Mouse (Mus musculus) layer of hippocampus, adult 11-12 months (tissue): Measurements from ENCODE around the gene Cfap70.

Source experiments
- DNase-seq: peaks from one replicate; pipeline ENCODE4 v3.0.0; 2022; ENCODE audit warnings: low spot score

Cfap70 gene

DNA sequence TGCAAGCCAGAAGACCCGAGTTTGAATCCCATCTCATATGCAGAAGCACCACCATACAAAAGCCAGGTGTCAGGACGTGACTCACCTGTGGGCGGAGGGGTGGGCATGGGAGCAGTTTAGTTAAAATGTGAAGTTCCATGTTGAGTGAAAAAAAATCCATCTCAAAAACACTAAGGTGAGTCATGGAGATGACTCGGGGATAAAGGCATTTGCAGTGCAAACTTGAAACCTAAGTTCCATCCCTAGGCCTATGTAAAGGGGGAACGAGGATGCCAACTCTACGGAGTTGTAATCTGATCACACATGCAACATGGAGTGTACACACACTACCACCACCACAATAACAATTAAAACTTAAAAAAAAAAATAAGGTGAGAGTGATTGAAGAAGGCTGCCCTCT lies 29.0 kb downstream of the Cfap70 start:
- DNase-seq: no peak

DNA sequence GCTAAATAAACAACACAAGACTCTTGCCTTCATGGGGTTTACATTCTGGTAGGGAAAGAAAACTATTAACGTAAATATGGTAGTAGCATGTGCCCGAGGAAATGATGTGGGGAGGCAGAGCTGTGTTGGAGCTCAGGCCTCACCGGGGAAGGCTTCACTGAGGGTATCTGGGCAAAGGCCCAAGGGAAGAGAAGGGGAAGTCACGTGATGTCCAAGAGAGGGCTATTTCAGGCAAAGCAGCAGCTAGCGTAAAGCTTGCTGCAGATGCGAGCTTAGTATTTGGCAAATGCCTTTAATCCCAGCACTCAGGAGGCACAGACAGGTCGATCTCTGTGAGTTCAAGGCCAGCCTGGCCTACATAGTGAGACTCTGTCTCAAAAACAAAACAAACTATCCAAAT lies 29.8 kb downstream of the Cfap70 start:
- no peak for DNase-seq

GRCm38 (mm10) chr14:20400071-20400470 lies 52.0 kb downstream of the Cfap70 start:
- peak; percentile 56 for DNase-seq

- DNase-seq: no peak
Measured at GRCm38 (mm10) chr14:20398864-20399263, 53.2 kb downstream of the Cfap70 start.

- DNase-seq: no peak
Measured at GRCm38 (mm10) chr14:20397220-20397619, 54.8 kb downstream of the Cfap70 start.

DNA sequence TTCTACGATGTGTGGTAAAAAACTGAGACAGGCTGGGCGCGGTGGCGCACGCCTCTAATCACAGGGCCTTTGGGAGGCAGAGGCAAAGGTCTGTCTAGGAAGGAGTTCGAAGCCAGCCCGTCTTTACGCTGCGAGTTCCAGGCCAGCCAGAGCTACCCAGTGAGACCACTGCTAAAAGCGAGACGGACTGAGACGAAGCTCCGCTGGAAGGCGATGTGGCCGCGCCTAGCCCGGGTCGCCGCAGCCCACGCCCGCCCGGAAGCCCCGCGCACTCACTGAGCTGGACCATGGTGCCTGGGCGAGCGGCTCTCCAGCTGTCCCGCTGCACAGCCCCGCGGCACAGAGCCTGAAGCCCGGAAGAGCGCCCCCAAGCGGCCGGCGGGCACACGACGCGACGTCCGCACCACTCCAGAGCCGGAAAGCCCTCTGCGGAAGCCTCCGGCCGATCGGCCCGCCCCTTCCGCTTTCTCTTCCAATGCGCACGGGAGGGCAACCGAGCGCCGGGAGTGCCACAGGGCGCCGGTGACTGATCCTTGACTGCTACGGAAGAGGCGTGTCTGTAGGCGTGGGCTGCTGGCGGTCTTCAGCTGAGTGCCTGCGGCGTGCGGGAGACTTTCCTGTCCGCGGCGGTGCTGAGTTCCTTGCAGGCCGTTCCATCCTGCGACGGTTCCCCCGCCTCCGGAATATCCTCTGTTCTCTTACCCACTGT lies 58.7 kb downstream of the Cfap70 start, which contains the start of gene Mrps16:
Gene Mrps16 (minus strand): TSS at position 430 of the 709 bp plus-strand sequence.
- DNase-seq: peak; percentile 97

DNA sequence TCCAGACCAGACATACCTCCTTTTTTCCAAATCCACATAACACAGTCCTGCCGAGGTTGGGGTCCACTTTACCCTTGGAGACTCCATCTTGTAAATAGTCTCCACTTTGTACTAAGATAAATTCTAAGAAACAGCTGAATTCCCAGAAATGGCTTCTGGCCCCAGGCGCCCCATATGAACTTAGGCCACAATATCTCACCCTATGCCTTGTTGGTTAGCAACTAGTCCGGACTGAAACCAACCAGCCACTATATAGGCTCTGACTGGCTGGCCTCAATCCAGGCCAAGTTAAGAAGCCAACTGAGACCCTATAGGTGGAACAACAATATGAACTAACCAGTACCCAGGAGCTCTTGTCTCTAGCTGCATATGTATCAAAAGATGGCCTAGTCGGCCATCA lies 59.7 kb downstream of the Cfap70 start:
- no peak for DNase-seq

GRCm38 (mm10) chr14:20389446-20390079 lies 62.5 kb downstream of the Cfap70 start:
- no peak for DNase-seq

GRCm38 (mm10) chr14:20388441-20389129 lies 63.4 kb downstream of the Cfap70 start, which contains the start of gene Dnajc9:
TSS of gene Dnajc9 (minus strand) at chr14:20388910.
- peak; percentile 93 for DNase-seq

DNA sequence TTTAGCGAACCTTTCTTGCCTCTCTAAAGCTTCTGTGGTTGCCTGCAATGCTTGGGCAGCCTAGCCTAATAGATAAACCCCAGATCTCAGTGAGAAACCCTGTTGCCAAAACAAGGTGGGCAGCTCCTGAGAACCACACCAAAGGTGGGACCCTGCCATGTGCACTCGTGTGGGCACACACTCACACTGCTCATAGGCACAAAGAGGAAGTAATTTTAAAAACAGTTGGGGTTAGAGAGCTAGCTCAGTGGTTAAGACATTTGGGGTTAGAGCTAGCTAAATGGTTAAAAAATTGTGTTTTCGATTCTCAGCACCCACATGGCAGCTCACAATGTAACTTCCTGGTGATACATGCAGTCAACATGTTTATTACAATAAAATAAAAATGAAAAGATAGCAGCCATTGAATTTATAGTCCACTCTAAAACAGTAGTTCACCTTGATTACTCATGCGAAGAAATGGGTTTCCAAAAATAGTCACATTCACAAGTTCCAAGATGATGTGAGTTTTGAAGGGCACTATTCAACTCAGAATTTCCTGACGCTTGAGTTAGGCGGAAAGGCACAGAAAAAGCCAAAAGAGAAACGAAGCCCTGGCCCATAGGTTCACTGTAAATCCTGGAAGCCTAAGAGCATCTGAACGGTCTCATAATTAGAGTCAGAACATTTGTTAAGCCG lies 72.1 kb downstream of the Cfap70 start:
- no peak for DNase-seq

DNA sequence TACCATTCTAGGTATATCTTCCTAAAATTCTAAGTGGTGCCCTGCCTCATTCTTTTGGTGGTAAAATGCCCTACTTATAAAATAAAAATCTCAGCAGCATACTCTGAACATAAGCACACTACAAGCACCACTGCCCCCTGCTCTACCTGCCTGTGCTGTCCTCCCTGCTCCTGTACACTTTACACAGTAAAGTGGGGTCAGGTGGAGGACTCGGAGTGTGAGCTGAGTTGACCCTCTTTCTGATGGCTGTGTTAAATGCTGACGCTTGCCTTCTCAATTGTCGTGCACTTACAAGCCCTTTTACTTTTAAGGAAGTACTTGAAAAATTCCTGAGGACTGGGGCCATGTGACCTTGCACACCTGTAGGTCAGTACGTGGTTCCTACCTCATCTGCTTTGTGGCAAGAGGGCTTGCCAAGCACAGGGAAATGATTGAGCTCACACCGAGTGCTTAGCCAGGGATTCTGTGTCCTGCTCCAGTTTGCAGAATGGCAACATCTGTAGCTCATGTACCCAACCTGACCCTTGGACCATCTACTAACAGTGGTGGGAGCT lies 72.9 kb downstream of the Cfap70 start:
- no peak for DNase-seq

DNA sequence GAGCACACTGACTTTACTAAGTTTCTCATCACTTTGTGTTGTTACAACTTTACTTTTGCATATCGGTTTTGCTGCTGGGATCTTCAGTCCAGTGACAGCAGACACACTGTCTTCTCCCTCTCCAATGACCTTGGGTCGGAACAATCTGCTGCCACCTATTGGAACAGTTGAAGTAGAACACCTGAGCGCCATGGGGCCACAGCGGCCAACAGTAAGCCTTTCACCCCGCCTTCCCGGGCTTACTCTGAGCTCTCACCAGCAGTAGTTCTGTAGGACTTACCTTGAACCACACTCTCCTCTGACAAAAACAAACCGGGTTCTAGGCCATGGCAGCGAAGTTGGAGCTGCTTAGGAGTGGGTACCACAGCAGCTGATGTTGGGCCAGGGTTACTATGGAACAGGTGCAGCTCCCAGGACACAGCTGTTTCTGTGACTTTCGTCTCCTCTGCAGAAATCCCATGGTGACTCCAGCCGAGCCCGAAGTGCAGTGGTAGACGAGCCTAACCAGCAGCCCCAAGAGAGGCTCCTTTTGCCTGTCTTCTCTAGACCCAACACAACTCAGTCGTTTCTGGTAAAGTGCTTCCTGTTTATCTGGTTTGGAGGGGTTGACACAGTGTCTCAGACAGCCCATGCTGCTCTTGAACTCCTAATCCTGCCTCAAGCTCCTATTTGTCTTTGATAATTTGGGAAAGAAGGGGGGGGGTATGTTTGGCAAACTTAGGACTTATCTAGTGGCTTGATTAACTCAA lies 73.5 kb downstream of the Cfap70 start:
- DNase-seq: no peak

DNA sequence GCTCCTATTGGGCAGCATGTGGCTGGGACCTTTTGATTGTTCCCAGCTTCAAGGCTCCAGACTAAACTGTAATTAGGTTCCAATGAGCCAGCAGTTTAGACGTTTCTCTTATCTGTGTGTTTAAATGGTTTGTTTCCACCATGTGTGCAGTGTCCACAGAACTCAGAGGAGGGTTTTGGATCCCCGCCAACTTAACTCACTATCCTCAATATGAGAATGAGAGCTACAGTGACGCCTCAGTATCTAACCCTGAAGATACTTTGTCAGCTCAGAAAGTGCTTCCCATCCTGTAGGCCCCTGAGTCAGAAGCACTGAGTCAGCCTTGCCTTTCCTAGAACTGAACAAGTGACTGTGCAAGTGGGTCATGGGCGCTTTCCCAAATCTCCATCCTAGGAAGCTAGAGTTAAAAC lies 74.9 kb downstream of the Cfap70 start:
- no peak for DNase-seq

DNA sequence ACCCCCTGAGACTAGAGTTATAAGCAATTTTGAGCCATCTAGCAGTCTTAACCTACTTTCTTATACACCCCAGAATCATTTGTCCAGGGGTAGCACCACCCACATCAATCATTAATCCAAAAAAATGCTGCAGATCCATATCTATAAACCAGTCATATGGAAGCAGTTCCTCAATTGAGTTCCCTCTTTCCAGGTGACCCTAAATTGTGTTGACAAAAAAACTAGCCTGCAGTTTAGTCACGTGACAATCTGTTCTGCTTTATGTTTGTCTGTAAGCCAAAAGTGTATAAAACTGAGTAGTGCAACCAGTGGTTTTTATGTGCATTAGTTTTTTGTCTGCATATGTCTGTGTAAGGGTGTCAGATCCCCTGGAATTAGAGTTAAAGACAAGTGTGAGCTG lies 80.2 kb downstream of the Cfap70 start:
- no peak for DNase-seq

- no peak for DNase-seq
Measured at GRCm38 (mm10) chr14:20370798-20371197, 81.2 kb downstream of the Cfap70 start.

DNA sequence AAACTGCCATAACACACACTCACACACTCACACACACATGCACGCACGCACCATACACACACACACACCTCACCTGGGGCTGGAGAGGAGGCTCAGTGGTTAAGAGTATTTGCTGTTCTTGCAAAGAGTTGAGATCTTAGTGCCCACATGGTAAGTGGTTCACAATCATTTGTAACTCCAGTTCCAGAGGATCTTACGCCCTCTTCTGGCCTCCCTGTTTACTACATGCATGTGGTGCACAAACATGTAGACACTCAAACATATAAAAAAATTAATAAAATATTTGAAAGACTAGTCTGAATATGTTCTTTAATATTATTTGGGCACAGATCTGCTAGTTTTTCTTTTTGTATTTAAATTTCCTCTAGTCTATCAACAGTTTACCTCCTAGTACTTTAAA lies 83.8 kb downstream of the Cfap70 start:
- DNase-seq: no peak

GRCm38 (mm10) chr14:20363230-20363629 lies 88.8 kb downstream of the Cfap70 start:
- DNase-seq: no peak

DNA sequence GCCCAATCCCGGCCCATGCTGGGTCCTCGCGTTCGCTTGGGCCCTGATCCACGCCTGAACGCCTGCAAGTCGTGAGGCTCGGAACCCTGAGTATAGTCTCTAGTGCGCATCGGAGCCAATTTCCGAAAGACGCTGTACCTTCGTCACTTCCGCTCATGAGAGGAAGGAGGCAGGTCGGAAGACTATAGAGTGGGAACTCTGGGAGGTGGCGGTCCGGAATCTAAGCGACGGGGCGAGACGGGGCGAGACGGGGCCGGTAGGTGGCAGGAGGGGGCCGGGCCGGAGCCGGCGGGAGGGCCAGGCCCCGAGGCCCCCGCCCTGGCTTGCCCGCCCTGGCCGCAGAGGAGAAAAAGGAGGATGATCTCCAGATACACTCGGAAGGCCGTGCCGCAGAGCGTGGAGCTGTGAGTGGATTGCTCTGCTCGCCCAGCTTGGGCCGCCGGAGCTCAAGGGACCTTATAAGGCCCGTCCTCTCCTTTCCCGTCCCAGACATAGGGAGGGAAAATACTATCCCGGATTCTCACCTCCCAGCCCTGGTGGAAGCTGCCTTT lies 104.0 kb downstream of the Cfap70 start, which contains the start of the genes Ecd and Fam149b:
Gene Ecd (minus strand): TSS at position 131 of the 551 bp plus-strand sequence.
Gene Fam149b (plus strand): TSS at position 172 of the 551 bp plus-strand sequence.
- peak; percentile 92 for DNase-seq

DNA sequence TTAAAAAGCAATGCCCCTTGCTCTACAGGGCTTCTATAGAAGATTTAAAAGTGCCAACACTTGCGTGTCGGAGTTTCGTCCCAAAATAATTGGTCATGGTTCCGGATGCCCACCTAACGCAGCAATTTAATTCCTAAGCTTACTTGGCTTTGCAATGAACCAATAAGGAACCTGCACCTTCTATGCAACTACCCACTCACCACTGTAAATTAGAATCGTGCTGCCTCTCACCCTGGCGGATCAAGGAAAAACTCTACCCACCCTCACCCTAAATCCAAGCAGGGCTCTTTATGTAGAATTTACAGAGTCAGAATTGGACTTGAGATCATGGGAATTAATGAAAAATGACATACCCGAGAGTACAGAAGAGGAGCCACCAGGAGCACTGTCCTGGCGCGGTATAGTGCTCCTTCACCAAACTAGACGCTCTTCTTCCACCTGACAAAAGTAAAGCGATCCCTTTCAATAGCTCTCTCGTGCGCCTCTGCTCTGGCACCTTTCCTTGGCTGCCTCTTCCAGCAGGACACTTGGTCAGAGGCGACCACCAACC lies 104.5 kb downstream of the Cfap70 start:
- peak; percentile 14 for DNase-seq

DNA sequence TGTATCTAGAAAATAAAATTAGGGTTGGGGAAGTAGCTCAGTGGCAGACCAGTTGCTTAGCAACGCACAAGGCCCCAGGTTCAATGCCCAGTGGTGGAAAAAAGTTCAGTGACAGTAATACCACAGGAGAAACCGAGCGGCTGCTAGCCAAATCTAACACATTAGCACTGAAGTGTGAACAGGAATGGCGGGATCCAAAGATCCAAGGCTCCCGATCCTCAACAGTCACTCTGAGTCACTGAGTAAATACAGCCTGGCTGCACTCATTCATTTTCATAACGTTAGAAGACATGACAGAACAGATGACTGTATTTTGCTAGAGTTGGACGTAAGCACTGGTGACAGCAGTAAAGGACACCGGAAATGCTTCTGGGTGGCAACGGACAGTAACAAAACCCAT lies 106.1 kb downstream of the Cfap70 start:
- no peak for DNase-seq
